Mouse (Mus musculus) limb, embryonic 11.5 days (tissue): ENCODE data around the gene Ube2b. TPM values are rescaled to one million over a fixed set of nuclear protein-coding genes. Genes with fewer than 3 reads are reported as not detected.

Source experiments
- ATAC-seq: fragments of 200-750 bp; cut with Nextera tagmentation; 2 replicates; pipeline ENCODE4 v1.8.0; 2017; ENCODE audit warnings: low read depth; ENCODE audit not compliant: insufficient number of reproducible peaks, low FRiP score, low TSS enrichment
- DNase-seq: peaks from one replicate; pipeline ENCODE4 v3.0.0-alpha.2; 2015; ENCODE audit warnings: low spot score
- H3K27ac ChIP-seq: fragments of 300-500 bp; sonication (generic); replicated peaks from 2 replicates; pipeline ENCODE4 v1.5.1; 2014; ENCODE audit warnings: low read depth, mild to moderate bottlenecking, low read length
- H3K27me3 ChIP-seq: fragments of 300-500 bp; sonication (generic); 2 replicates; pipeline ENCODE4 v1.6.1; 2014; ENCODE audit warnings: mild to moderate bottlenecking, low read length, mixed read lengths; ENCODE audit not compliant: control insufficient read depth, insufficient read depth
- H3K36me3 ChIP-seq: fragments of 300-500 bp; sonication (generic); 2 replicates; pipeline ENCODE4 v1.6.1; 2014; ENCODE audit warnings: mild to moderate bottlenecking, low read length, moderate library complexity, mixed read lengths; ENCODE audit not compliant: control insufficient read depth, insufficient read depth
- H3K4me1 ChIP-seq: fragments of 300-500 bp; sonication (generic); 2 replicates; pipeline ENCODE4 v1.6.1; 2014; ENCODE audit warnings: low read length, mixed read lengths; ENCODE audit not compliant: control insufficient read depth, insufficient read depth
- H3K4me2 ChIP-seq: fragments of 300-500 bp; sonication (generic); 2 replicates; pipeline ENCODE4 v1.6.1; 2014; ENCODE audit warnings: low read depth, mild to moderate bottlenecking, moderate library complexity; ENCODE audit not compliant: severe bottlenecking
- H3K4me3 ChIP-seq: fragments of 300-500 bp; sonication (generic); 2 replicates; pipeline ENCODE4 v1.5.1; 2014; ENCODE audit warnings: low read depth, low read length
- H3K9ac ChIP-seq: fragments of 300-500 bp; sonication (generic); 2 replicates; pipeline ENCODE4 v1.6.1; 2014; ENCODE audit warnings: mild to moderate bottlenecking, low read length
- H3K9me3 ChIP-seq: fragments of 300-500 bp; sonication (generic); 2 replicates; pipeline ENCODE4 v1.6.1; 2016; ENCODE audit warnings: low read length; ENCODE audit not compliant: control insufficient read depth
- WGBS: fragments of 180-500 bp; shearing (Covaris S2); extraction: QIAGEN DNeasy Blood & Tissue Kit; methylation state at CpG from one replicate; pipeline ENCODE4 v1.1.7; 2014; 5-methylcytosine and 5-hydroxymethylcytosine counted together
- polyA plus RNA-seq: library from polyadenylated mRNA; unstranded; fragments of >200 nt; fragmentation: Nextera tagmentation; extraction: Ambion mirVana; gene quantifications from 2 replicates; pipeline ENCODE4 v1.2.1, GENCODE M21; 2014

Ube2b gene
- polyA plus RNA-seq, 1 experiment from 2014 or later, result 191 TPM

DNA sequence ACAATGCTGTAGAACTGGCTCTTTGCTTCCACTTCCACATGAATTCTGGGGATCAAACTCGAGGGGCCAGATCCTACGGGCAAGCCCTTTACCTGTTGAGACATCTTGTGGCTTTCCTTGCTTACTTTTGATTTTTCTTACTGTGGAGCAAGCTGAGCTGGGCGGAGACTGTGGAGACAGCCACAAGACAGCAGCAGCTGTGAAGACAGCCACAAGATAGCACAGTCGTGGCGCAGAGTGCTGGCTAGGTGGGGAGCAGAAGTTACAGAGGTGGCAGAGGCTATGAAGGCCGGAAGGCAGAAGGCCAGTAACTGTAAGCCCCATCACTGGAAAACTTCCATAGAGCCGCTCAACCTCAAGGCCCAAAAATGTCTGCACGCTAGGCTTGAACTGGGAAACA is 38.8 kb downstream of the Ube2b start:
- H3K9ac ChIP-seq, result no peak overlapping the region
- no peak for DNase-seq
- H3K27ac ChIP-seq, result no peak overlapping the region
- 88% methylated on average over 8 of the region's 8 CpGs for WGBS
- no peak overlapping the region for H3K4me2 ChIP-seq
- H3K27me3 ChIP-seq, result no peaks in the 10 kb centered on the region
- no peak for ATAC-seq
- no peaks in the 10 kb centered on the region for H3K4me1 ChIP-seq
- no peaks in the 10 kb centered on the region for H3K36me3 ChIP-seq
- no peak overlapping the region for H3K4me3 ChIP-seq
- no peaks in the 10 kb centered on the region for H3K9me3 ChIP-seq

DNA sequence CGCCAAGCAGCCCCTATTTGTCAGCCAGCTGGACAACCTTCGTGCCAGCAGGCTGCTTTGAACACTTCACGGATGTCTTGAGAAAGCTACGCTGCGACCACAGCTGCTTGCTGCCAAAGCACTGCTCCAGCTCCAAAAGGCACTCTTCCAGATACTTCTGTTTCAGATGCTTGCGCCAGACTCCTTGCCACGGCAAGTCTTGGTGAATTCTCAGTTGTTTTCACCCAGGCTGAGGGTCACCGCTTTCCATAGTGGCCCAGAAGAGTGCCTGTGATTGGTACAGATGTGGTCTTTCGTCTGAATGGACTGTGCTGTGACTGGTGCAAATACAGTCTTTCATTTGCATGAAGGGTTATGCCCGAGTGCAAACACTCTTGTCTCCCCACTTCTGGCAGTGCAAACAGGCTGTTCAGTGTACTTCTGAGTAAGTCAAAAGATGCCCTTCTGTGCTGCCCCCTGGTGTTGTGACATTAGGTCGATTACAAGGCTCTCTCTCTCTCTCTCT is 39.5 kb downstream of the Ube2b start:
- Histone ChIP-seq H3K4me3 (no peak overlapping the region), H3K27me3 (no peaks in the 10 kb centered on the region), H3K36me3 (no peaks in the 10 kb centered on the region), H3K27ac (no peak overlapping the region), H3K4me2 (no peak overlapping the region), H3K9ac (no peak overlapping the region), H3K4me1 (no peaks in the 10 kb centered on the region), H3K9me3 (no peaks in the 10 kb centered on the region)
- DNase-seq (no peak), ATAC-seq (no peak)
- WGBS, result 63% methylated on average over 11 of the region's 11 CpGs

DNA sequence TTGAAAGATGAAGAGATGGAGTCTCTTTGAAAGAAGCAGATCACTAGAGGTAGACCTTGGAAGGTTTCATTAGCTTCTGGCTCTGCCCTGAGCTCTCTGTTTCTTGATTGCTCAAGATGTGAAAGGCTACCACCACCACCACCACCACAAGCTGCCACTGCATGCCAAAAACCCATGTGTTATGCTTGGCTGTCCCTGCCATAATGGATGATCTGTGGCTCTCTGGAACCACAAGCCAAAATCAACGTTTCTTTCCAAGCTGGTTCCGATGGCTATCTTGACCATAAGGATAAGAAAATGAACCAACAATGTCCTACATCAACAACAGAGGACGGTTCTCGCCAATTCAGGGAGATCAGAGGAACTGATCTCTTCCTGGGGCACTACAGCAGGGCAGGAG is 40.5 kb downstream of the Ube2b start:
- Histone ChIP-seq H3K36me3 (no peaks in the 10 kb centered on the region), H3K4me3 (no peak overlapping the region), H3K9ac (no peak overlapping the region), H3K4me2 (no peak overlapping the region), H3K9me3 (no peaks in the 10 kb centered on the region), H3K27ac (no peak overlapping the region), H3K4me1 (no peaks in the 10 kb centered on the region), H3K27me3 (no peaks in the 10 kb centered on the region)
- 88% methylated on average over 4 of the region's 4 CpGs for WGBS
- DNase-seq (no peak), ATAC-seq (no peak)

DNA sequence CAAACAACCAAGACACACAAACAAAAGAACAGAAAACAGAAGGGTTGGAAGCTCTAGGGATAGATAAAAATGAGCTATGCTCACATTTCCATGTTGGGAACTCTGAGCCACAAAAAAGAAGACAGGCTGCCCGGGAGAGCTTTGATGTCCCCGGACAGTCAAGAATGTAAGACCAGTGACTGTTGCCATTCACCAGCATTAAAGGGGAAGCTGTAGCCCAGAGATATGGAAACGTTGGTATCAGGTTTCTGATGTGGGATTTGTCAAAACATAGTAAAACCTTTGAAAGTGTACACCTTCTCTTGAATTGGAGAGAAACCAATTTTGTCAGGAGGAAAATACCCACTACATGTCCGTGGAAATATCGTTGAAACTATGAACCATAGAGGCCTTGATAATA is 41.1 kb downstream of the Ube2b start:
- DNase-seq (no peak), ATAC-seq (no peak)
- Histone ChIP-seq H3K36me3 (no peaks in the 10 kb centered on the region), H3K9me3 (no peaks in the 10 kb centered on the region), H3K4me2 (no peak overlapping the region), H3K27ac (no peak overlapping the region), H3K9ac (no peak overlapping the region), H3K4me3 (no peak overlapping the region), H3K4me1 (no peaks in the 10 kb centered on the region), H3K27me3 (no peaks in the 10 kb centered on the region)
- WGBS, result 77% methylated on average over 5 of the region's 5 CpGs

DNA sequence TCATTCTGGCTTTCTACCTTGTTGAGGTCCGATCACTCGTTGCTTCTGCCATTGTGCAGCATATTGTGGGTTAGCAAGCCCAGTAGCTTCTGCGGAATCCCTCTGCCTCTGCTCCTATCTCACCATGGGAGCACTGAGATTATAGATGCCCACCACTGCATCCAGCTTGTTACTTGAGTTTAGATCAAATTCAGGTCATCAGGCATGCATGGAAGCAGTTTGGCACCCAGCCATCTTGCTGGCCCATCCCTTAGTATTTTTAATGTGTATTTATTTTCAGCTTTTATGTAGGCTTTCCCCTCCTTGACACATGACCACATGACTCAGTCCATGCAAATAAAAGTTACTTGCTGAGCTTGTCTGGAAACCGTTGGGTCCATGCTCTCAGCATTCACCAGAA is 42.8 kb downstream of the Ube2b start:
- H3K27me3 ChIP-seq, result no peaks in the 10 kb centered on the region
- DNase-seq (no peak), ATAC-seq (no peak)
- no peak overlapping the region for H3K4me2 ChIP-seq
- WGBS, result 92% methylated on average over 4 of the region's 4 CpGs
- H3K27ac ChIP-seq, result no peak overlapping the region
- H3K4me3 ChIP-seq, result no peak overlapping the region
- H3K4me1 ChIP-seq, result no peaks in the 10 kb centered on the region
- no peak overlapping the region for H3K9ac ChIP-seq
- no peaks in the 10 kb centered on the region for H3K9me3 ChIP-seq
- no peaks in the 10 kb centered on the region for H3K36me3 ChIP-seq

DNA sequence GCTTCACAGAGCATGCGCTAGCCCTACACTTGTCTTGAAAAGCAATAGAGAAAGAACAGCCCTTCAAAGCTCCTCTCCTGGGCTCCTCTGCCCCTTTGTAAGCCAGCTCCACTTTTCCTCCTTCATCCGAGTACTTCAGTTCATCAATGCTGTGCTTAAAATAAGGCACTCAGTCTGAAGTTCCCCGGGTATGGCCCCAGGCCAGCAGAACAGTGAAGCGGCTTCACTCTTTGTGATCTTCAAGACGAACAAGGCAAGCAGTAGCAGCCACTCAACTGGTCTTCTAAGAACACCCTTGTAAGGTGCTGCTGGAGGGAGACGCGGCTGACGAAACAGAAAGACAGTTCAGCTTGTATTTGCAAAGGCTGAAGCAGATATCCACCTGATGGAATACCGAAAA is 44.5 kb downstream of the Ube2b start:
- no peak overlapping the region for H3K27ac ChIP-seq
- H3K36me3 ChIP-seq, result no peaks in the 10 kb centered on the region
- H3K4me2 ChIP-seq, result no peak overlapping the region
- 83% methylated on average over 9 of the region's 9 CpGs for WGBS
- no peak overlapping the region for H3K9ac ChIP-seq
- no peak overlapping the region for H3K4me3 ChIP-seq
- H3K27me3 ChIP-seq, result no peaks in the 10 kb centered on the region
- no peak for DNase-seq
- H3K9me3 ChIP-seq, result no peaks in the 10 kb centered on the region
- no peaks in the 10 kb centered on the region for H3K4me1 ChIP-seq
- ATAC-seq, result no peak

DNA sequence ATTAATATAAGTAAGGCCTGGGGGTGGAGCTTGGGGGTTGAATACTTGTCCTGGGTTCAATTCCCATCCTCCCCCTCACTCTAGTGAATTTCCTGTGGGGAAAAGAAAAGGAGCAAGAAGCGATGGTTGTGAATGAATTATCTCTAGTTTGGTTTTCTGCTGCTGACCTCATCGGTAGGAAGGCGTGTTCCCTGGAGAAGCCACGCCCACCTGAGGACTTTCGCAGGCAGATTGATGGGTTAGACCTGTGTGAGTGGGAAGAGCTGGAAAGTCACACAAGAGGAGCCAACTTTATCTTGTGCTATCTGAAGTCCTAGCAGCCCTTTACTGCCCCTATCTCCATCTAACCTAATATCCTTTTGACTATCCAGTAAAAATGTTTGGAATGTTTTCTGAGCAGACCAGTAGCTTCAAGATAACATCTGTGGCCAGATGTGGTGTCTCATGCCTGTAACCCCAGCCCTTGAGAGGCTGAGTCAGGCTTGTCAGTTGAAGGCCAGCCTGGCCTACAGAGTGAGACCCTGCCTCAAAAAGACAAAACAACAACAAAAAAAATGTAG is 48.6 kb downstream of the Ube2b start:
- ATAC-seq (no peak), DNase-seq (no peak)
- Histone ChIP-seq H3K4me2 (no peak overlapping the region), H3K4me1 (no peaks in the 10 kb centered on the region), H3K4me3 (no peak overlapping the region), H3K27me3 (no peaks in the 10 kb centered on the region), H3K9ac (no peak overlapping the region), H3K36me3 (no peaks in the 10 kb centered on the region), H3K9me3 (no peaks in the 10 kb centered on the region), H3K27ac (no peak overlapping the region)
- WGBS, result 47% methylated on average over 5 of the region's 5 CpGs

DNA sequence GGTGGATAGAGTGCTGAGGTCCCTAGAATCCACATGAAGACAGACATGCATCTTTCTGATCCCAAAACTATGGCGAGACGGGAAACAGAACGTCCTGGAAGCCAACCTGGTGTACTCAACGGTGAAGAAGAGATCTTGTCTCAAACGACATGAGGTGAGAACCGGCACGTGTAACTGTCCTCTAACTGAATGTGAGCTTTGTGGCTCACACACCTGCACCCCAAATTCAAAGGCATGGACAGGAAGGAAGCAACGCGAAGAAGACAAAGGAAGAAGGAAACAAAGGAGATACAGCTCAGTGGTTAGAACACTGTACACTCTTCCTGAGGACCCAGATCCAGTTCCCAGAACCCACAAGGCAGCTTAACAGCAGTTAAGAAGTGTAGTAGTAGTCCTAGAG is 50.6 kb downstream of the Ube2b start:
- ATAC-seq (no peak), DNase-seq (no peak)
- H3K4me2 ChIP-seq, result no peak overlapping the region
- H3K4me3 ChIP-seq, result no peak overlapping the region
- no peak overlapping the region for H3K27ac ChIP-seq
- 95% methylated on average over 9 of the region's 9 CpGs for WGBS
- H3K27me3 ChIP-seq, result no peaks in the 10 kb centered on the region
- H3K4me1 ChIP-seq, result peaks cover 2% of the 10 kb centered on the region; the same call in 1 of the 2 replicates
- H3K9ac ChIP-seq, result no peak overlapping the region
- no peaks in the 10 kb centered on the region for H3K9me3 ChIP-seq
- no peaks in the 10 kb centered on the region for H3K36me3 ChIP-seq
